9 mouse cellular contexts compared by ENCODE assay signal in genomic region chr4:104209081-104209480, GRCm38 (mm10).
DNase-seq lines count a peak whose midpoint lies in the region; ATAC-seq and TF ChIP-seq lines count a peak whose summit lies in the region.
"Had no signal": no experiment of that assay in that cellular context is flagged by ENCODE, and none has a peak within 500 bp of the region (broad histone marks: within the 10 kb centered on the region; RNA-seq: fewer than 3 reads in every experiment).

No protein-coding gene starts in this region.

- H3K27ac ChIP-seq in heart, embryonic 12.5 days (ENCODE audit: poor library complexity, severe bottlenecking) = no peak overlapping the region
- H3K27ac ChIP-seq in stomach, postnatal 0 days (replicated peaks) = no peak overlapping the region
- H3K27ac ChIP-seq: liver, embryonic 15.5 days had no signal

- H3K4me2 ChIP-seq in heart, embryonic 12.5 days = no peak overlapping the region
- H3K4me2 ChIP-seq in stomach, postnatal 0 days (replicated peaks; ENCODE audit: low read depth) = no peak overlapping the region
- H3K4me2 ChIP-seq: liver, embryonic 15.5 days had no signal

- no peaks in the 10 kb centered on the region for H3K27me3 ChIP-seq in heart, embryonic 12.5 days (replicated peaks)
- H3K27me3 ChIP-seq in stomach, postnatal 0 days (ENCODE audit: control insufficient read depth, insufficient read depth, low read length) = no peaks in the 10 kb centered on the region
- H3K27me3 ChIP-seq: liver, embryonic 15.5 days had no signal

- DNase-seq in heart, postnatal 4 days = peak; percentile 45
- DNase-seq in urinary bladder, postnatal 14 days (ENCODE audit: low spot score) = peak; percentile 28
- DNase-seq in urinary bladder, postnatal 4 days (ENCODE audit: low spot score in 2 of 2) = no peak
- peak; percentile 12 for DNase-seq in kidney, postnatal 14 days
- DNase-seq in stomach, postnatal 0 days (ENCODE audit: low spot score) = peak; percentile 35
- DNase-seq in T-cell, adult 2 months (ENCODE audit: low spot score) = no peak
- DNase-seq in spleen, postnatal 10 days (ENCODE audit: low spot score in 2 of 2) = no peak

- no peaks in the 10 kb centered on the region for H3K4me1 ChIP-seq in heart, embryonic 12.5 days (replicated peaks)
- H3K4me1 ChIP-seq in stomach, postnatal 0 days (replicated peaks; ENCODE audit: control insufficient read depth, insufficient read depth) = no peaks in the 10 kb centered on the region
- H3K4me1 ChIP-seq: liver, embryonic 15.5 days had no signal

- peak; percentile 62 for TF ChIP-seq CTCF in stomach, postnatal 0 days (IDR thresholded peaks at IDR 0.05; ENCODE audit: low read depth)

- no peak overlapping the region for H3K9ac ChIP-seq in heart, embryonic 12.5 days
- no peak overlapping the region for H3K9ac ChIP-seq in stomach, postnatal 0 days (ENCODE audit: low read length)
- H3K9ac ChIP-seq: liver, embryonic 15.5 days had no signal

- no peak overlapping the region for H3K4me3 ChIP-seq in heart, embryonic 12.5 days
- H3K4me3 ChIP-seq in stomach, postnatal 0 days (ENCODE audit: low read depth, low read length) = no peak overlapping the region
- H3K4me3 ChIP-seq: liver, embryonic 15.5 days had no signal

- ATAC-seq in heart, embryonic 12.5 days (ENCODE audit: insufficient number of reproducible peaks, low FRiP score) = no peak
- ATAC-seq in stomach, postnatal 0 days (ENCODE audit: low FRiP score, low TSS enrichment) = no peak

- no peak for TF ChIP-seq EP300 in stomach, postnatal 0 days (optimal IDR thresholded peaks at IDR 0.05)

- H3K9me3 ChIP-seq in heart, embryonic 12.5 days (replicated peaks) = 0 out of 2 replicates have a peak, but pooled peaks cover 4% of the 10 kb centered on the region
- H3K9me3 ChIP-seq in stomach, postnatal 0 days (ENCODE audit: control insufficient read depth, low read length) = no peaks in the 10 kb centered on the region

- WGBS in heart, embryonic 12.5 days = 32% methylated on average over 2 of the region's 2 CpGs
- WGBS in stomach, postnatal 0 days = 37% methylated on average over 2 of the region's 2 CpGs

- no peaks in the 10 kb centered on the region for H3K36me3 ChIP-seq in heart, embryonic 12.5 days
- no peaks in the 10 kb centered on the region for H3K36me3 ChIP-seq in stomach, postnatal 0 days (ENCODE audit: control insufficient read depth, insufficient read depth, low read length)
- H3K36me3 ChIP-seq: liver, embryonic 15.5 days had no signal

Comparison
In these comparisons a context has a peak if more than half of its experiments do, and no peak if none do; other contexts are left out.
1. DNase-seq: peak in heart, postnatal 4 days (single experiment), urinary bladder, postnatal 14 days (single experiment), kidney, postnatal 14 days (single experiment) and stomach, postnatal 0 days (single experiment); none in urinary bladder, postnatal 4 days (0 of 2), T-cell, adult 2 months (single experiment) and spleen, postnatal 10 days (0 of 2).